Mouse (Mus musculus) intestine, postnatal 0 days (tissue): ENCODE measurements at regions not wholly inside any gene's neighbourhood (a gene's known extent, or its start where the extent isn't known, plus 50 kb on each side); places are given as distances from the start of the nearest gene placed in this dataset.

Experiments used
- ATAC-seq: fragments of 200-750 bp; cut with Nextera tagmentation; 2 replicates; pipeline ENCODE4 v1.8.0; 2017; ENCODE audit warnings: mild to moderate bottlenecking, moderate TSS enrichment, moderate library complexity
- H3K27ac ChIP-seq: fragments of 300-500 bp; sonication (generic); 2 replicates; pipeline ENCODE4 v1.5.1; 2014; ENCODE audit warnings: mild to moderate bottlenecking, low read depth, low read length, moderate library complexity
- H3K27me3 ChIP-seq: fragments of 300-500 bp; sonication (generic); replicated peaks from 2 replicates; pipeline ENCODE4 v1.6.1; 2014; ENCODE audit warnings: low read length, mixed read lengths; ENCODE audit not compliant: control insufficient read depth, insufficient read depth
- H3K36me3 ChIP-seq: fragments of 300-500 bp; sonication (generic); 2 replicates; pipeline ENCODE4 v1.6.1; 2014; ENCODE audit warnings: mild to moderate bottlenecking, moderate library complexity; ENCODE audit not compliant: control insufficient read depth, insufficient read depth
- H3K4me1 ChIP-seq: fragments of 300-500 bp; sonication (generic); replicated peaks from 2 replicates; pipeline ENCODE4 v1.6.1; 2014; ENCODE audit warnings: antibody characterized with exemption, low read length, mixed read lengths; ENCODE audit not compliant: control insufficient read depth, insufficient read depth
- H3K4me2 ChIP-seq: fragments of 300-500 bp; sonication (generic); replicated peaks from 2 replicates; pipeline ENCODE4 v1.6.1; 2014; ENCODE audit warnings: low read depth, mild to moderate bottlenecking, moderate library complexity
- H3K4me3 ChIP-seq: fragments of 300-500 bp; sonication (generic); 2 replicates; pipeline ENCODE4 v1.5.1; 2014; ENCODE audit warnings: low read depth, low read length
- H3K9ac ChIP-seq: fragments of 300-500 bp; sonication (generic); 2 replicates; pipeline ENCODE4 v1.6.1; 2014; ENCODE audit warnings: mild to moderate bottlenecking, low read depth, low read length
- H3K9me3 ChIP-seq: fragments of 300-500 bp; sonication (generic); 2 replicates; pipeline ENCODE4 v1.6.1; 2016; ENCODE audit warnings: mixed run types; ENCODE audit not compliant: control insufficient read depth
- CTCF ChIP-seq: sonication (generic); IDR thresholded peaks from 2 replicates; pipeline ENCODE4 v1.5.1; 2016; ENCODE audit warnings: low read depth, mild to moderate bottlenecking, control low read depth, antibody characterized with exemption, moderate library complexity
- WGBS: fragments of 180-500 bp; shearing (Covaris S2); extraction: QIAGEN DNeasy Blood & Tissue Kit; methylation state at CpG from one replicate; pipeline ENCODE4 v1.1.7; 2014; 5-methylcytosine and 5-hydroxymethylcytosine counted together

DNA sequence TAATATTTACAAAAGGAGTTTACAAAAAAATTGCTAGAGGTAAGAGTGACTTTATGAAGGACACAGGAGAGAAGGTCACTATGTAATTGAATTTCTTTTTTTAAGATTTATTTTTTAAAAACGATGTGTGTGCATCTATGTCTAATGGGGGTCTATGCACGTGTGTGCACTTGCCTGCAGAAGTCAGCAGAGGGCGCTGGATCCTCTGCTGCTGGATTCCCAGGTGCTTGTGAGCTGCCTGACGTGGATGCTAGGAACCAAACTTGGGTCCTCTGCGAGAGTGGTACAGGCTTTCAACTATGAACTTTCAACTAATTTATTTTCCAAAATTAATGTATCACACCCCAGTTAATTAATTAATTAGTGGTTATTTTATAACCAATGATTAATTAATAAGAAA, 85.0 kb downstream of the Glrx3 start:
- Histone ChIP-seq H3K4me3 (no peak overlapping the region), H3K9ac (no peak overlapping the region), H3K36me3 (no peaks in the 10 kb centered on the region), H3K4me2 (no peak overlapping the region), H3K4me1 (no peaks in the 10 kb centered on the region), H3K27me3 (no peaks in the 10 kb centered on the region), H3K27ac (no peak overlapping the region), H3K9me3 (no peaks in the 10 kb centered on the region)
- WGBS, result 82% methylated on average over 5 of the region's 5 CpGs
- no peak for TF ChIP-seq CTCF
- ATAC-seq, result no peak

DNA sequence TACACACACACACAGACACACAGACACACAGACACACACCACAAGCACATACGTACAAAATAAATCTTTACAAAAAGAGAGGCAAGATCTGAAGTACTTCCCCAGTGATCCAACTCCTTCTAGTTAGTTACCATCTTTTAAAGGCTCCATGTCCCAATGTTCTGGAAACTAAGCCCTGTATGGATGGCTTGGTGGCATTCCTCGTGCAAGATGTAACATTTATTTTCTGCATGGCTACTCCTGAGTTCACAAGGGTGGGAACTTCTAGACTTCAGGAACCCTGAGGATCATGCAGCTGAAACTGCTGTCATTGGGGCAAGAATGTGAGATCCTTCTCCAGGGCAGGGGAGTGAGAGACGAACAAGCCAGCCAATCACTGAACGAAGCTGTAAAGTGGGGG, 96.1 kb downstream of the Glrx3 start:
- H3K4me3 ChIP-seq, result no peak overlapping the region
- no peak overlapping the region for H3K9ac ChIP-seq
- H3K27ac ChIP-seq, result no peak overlapping the region
- TF ChIP-seq CTCF, result no peak
- no peaks in the 10 kb centered on the region for H3K27me3 ChIP-seq
- H3K4me2 ChIP-seq, result no peak overlapping the region
- H3K4me1 ChIP-seq, result no peaks in the 10 kb centered on the region
- no peak for ATAC-seq
- WGBS, result 82% methylated on average over 4 of the region's 4 CpGs
- H3K36me3 ChIP-seq, result no peaks in the 10 kb centered on the region
- no peaks in the 10 kb centered on the region for H3K9me3 ChIP-seq

DNA sequence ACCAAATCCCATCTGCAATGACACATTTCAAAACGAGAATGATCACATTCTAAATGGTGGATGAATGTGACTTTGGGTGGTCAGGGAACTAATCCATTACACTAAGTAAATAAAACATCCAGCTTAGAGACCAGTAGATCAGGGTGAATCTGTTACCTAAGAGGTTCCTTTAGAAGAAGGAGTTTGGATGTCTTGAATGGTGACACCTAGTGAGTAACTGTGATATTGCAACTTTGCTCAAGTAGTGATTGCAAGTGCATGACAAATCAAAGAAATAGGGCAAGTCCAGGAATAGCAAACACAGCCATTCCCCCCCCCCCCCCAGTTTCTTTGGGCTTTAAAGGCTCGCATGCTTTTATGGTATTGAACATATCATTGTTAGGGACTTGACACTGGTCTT, 112.6 kb downstream of the Glrx3 start:
- no peak overlapping the region for H3K4me2 ChIP-seq
- 35% methylated on average over 2 of the region's 2 CpGs for WGBS
- no peaks in the 10 kb centered on the region for H3K36me3 ChIP-seq
- H3K9ac ChIP-seq, result no peak overlapping the region
- TF ChIP-seq CTCF, result peak; percentile 72
- ATAC-seq, result no peak
- no peaks in the 10 kb centered on the region for H3K9me3 ChIP-seq
- no peak overlapping the region for H3K27ac ChIP-seq
- H3K27me3 ChIP-seq, result no peaks in the 10 kb centered on the region
- H3K4me1 ChIP-seq, result no peaks in the 10 kb centered on the region
- H3K4me3 ChIP-seq, result no peak overlapping the region

DNA sequence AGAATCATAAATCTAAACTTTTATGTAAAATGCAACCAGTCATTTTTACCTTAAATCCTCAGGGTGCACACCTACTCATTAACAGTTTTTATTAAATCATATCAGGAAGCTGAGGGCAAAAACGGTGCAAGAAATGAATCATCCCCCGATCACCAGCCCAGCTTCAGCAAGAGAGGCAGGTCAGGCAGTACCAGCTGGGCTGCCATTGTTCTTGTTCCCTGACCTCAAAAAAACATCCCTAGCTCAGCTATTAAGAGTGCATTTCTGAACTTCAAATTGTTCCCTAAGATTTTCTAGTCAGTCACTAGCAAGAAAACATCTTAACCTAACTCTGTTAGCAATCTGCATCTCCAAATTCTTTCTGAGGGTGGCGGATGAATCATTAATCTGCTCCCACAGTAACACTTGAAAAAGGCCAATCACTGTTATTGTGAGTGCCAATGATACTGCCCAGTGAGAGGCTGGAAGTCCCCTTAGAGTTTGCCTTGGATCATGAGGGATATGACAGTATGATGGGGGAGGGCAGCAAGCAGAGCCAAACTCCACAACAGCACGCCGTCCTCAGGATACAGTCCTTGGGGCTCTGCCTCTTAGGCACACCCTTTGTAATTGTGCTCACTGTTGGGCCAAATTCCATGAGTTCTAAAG, 115.3 kb downstream of the Glrx3 start:
- Histone ChIP-seq H3K27ac (no peak overlapping the region), H3K9ac (no peak overlapping the region), H3K27me3 (no peaks in the 10 kb centered on the region), H3K9me3 (no peaks in the 10 kb centered on the region), H3K36me3 (no peaks in the 10 kb centered on the region), H3K4me2 (no peak overlapping the region), H3K4me3 (no peak overlapping the region), H3K4me1 (0 out of 2 replicates have a peak, but pooled peaks cover 3% of the 10 kb centered on the region)
- no peak for ATAC-seq
- TF ChIP-seq CTCF, result no peak
- WGBS, result 52% methylated on average over 5 of the region's 5 CpGs

DNA sequence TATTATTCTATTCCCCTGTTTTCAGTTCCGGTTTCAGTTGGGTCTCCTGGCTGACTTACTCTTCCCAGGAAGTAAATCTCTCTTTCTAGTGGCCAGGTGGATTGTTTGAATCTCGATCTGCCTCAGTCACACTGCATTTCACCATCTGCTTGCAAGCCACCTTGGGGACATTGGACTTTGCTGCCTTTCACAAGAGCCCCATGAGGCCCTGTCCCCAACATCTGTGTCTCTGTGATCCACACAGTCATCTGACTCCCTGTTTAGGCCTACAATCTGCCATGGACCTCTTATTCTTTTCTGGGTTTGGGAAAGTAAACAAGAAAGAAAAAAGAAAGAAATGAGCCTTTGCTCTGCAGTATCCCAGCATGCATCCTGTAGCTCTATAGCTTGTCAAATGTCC, 118.1 kb downstream of the Glrx3 start:
- Histone ChIP-seq H3K9me3 (no peaks in the 10 kb centered on the region), H3K9ac (no peak overlapping the region), H3K4me3 (no peak overlapping the region), H3K4me2 (no peak overlapping the region), H3K36me3 (no peaks in the 10 kb centered on the region), H3K27me3 (no peaks in the 10 kb centered on the region), H3K4me1 (0 out of 2 replicates have a peak, but pooled peaks cover 3% of the 10 kb centered on the region), H3K27ac (peak overlapping the region; percentile 41; the same call in 1 of the 2 replicates)
- ATAC-seq, result peak; percentile 97
- 28% methylated on average over 2 of the region's 2 CpGs for WGBS
- TF ChIP-seq CTCF, result no peak

DNA sequence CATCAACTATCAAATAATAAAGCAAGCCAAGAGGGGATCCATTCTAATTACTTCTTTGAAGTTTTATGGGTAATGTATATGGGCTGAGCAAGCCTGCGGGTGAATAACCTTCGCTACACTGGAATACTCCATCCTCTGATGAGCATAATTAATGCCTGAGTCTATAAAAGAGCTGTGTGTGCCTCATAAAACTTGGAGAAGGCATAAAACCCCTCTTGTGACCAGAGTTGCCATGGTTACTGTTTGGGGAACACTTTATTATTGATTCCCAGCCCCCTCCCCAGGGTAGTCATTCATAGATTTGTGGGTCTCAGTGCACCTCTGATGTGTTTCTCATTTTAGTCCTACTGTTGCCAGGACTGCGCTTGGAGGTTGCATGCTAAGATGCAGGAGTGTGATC, 120.0 kb downstream of the Glrx3 start:
- Histone ChIP-seq H3K27me3 (no peaks in the 10 kb centered on the region), H3K9me3 (no peaks in the 10 kb centered on the region), H3K27ac (no peak overlapping the region), H3K4me1 (0 out of 2 replicates have a peak, but pooled peaks cover 3% of the 10 kb centered on the region), H3K9ac (no peak overlapping the region), H3K4me3 (no peak overlapping the region), H3K36me3 (no peaks in the 10 kb centered on the region), H3K4me2 (no peak overlapping the region)
- WGBS, result 71% methylated on average over 3 of the region's 3 CpGs
- no peak for TF ChIP-seq CTCF
- ATAC-seq, result no peak
